Mouse (Mus musculus): ENCODE results near the gene Slfn8. TPM values are rescaled to one million over a fixed set of nuclear protein-coding genes. Genes with fewer than 3 reads are reported as not detected.
"Not testable (repeated sequence)": the region's sequence is repeated elsewhere in the genome, so short reads cannot be mapped to it uniquely, and the experiment has no call there.

Slfn8 gene
- under 1 TPM; 0.42 to 0.52 TPM for total RNA-seq (2021)
- long read RNA-seq, experiment 1, result 0 reads
- long read RNA-seq, experiment 2, result 0 reads

- DNase-seq (ENCODE audit: low spot score in 2 of 2), result peak in 1 of 2 experiments; percentile 34
Measured at GRCm38 (mm10) chr11:83020621-83021020, at the start of gene Slfn8. TSS of gene Slfn8 (minus strand) at chr11:83020810.

GRCm38 (mm10) chr11:83067982-83068694, 47.5 kb upstream of the Slfn8 start:
- DNase-seq (ENCODE audit: low spot score in 2 of 2), result no peak

GRCm38 (mm10) chr11:83066640-83067531, 46.3 kb upstream of the Slfn8 start:
- peak in 1 of 2 experiments; percentile 11 for DNase-seq (ENCODE audit: low spot score in 2 of 2)

- DNase-seq (ENCODE audit: low spot score in 2 of 2), result no peak
Measured at GRCm38 (mm10) chr11:83065441-83066344, 45.1 kb upstream of the Slfn8 start.

- DNase-seq (ENCODE audit: low spot score in 2 of 2), result no peak
Measured at GRCm38 (mm10) chr11:83064946-83065345, 44.3 kb upstream of the Slfn8 start, which contains the start of gene Slfn2. TSS of gene Slfn2 (plus strand) at chr11:83065112.

GRCm38 (mm10) chr11:83063941-83064349, 43.3 kb upstream of the Slfn8 start:
- no peak for DNase-seq (ENCODE audit: low spot score in 2 of 2)

GRCm38 (mm10) chr11:83063126-83063525, 42.5 kb upstream of the Slfn8 start:
- DNase-seq (ENCODE audit: low spot score in 2 of 2), result no peak

GRCm38 (mm10) chr11:83061806-83062205, 41.2 kb upstream of the Slfn8 start:
- DNase-seq (ENCODE audit: low spot score in 2 of 2), result no peak

GRCm38 (mm10) chr11:83060412-83061020, 39.9 kb upstream of the Slfn8 start:
- DNase-seq (ENCODE audit: low spot score in 2 of 2), result no peak

- peak in 1 of 2 experiments; percentile 41 for DNase-seq (ENCODE audit: low spot score in 2 of 2)
Measured at GRCm38 (mm10) chr11:83057863-83058262, 37.3 kb upstream of the Slfn8 start.

GRCm38 (mm10) chr11:83045642-83046041, 25.0 kb upstream of the Slfn8 start:
- DNase-seq (ENCODE audit: low spot score in 2 of 2), result no peak

GRCm38 (mm10) chr11:83043891-83044290, 23.3 kb upstream of the Slfn8 start:
- DNase-seq (ENCODE audit: low spot score in 2 of 2), result no peak

- DNase-seq (ENCODE audit: low spot score in 2 of 2), result no peak
Measured at GRCm38 (mm10) chr11:83041000-83041399, 20.4 kb upstream of the Slfn8 start.

GRCm38 (mm10) chr11:83040325-83040724, 19.7 kb upstream of the Slfn8 start:
- no peak for DNase-seq (ENCODE audit: low spot score in 2 of 2)

- DNase-seq (ENCODE audit: low spot score in 2 of 2), result no peak
Measured at GRCm38 (mm10) chr11:83039796-83040195, 19.2 kb upstream of the Slfn8 start.

GRCm38 (mm10) chr11:83039156-83039555, 18.5 kb upstream of the Slfn8 start:
- DNase-seq (ENCODE audit: low spot score in 2 of 2), result no peak

GRCm38 (mm10) chr11:83038686-83039085, 18.1 kb upstream of the Slfn8 start:
- not testable (repeated sequence) for DNase-seq (ENCODE audit: low spot score in 2 of 2)

GRCm38 (mm10) chr11:83019561-83020519, 770 bp downstream of the Slfn8 start:
- DNase-seq (ENCODE audit: low spot score in 2 of 2), result not testable (repeated sequence)

- DNase-seq (ENCODE audit: low spot score in 2 of 2), result no peak
Measured at GRCm38 (mm10) chr11:83016093-83016492, 4.5 kb downstream of the Slfn8 start.

Data from gastrocnemius, postnatal 4 days (tissue).